Mouse (Mus musculus): ENCODE measurements around the gene Cers5. TPM values are rescaled to one million over a fixed set of nuclear protein-coding genes. Genes with fewer than 3 reads are reported as not detected.
A peak's percentile ranks its signal among the peaks of the same experiment; 100 is the strongest.

Gene Cers5
- total RNA-seq, 2 experiments from 2014 or later = 28.4 to 29.9 TPM

- no peak for TF ChIP-seq CTCF (conservative IDR thresholded peaks at IDR 0.05)
- peak overlapping the region; percentile 99 for H3K27ac ChIP-seq
- no peak overlapping the region for H3K4me3 ChIP-seq
- DNase-seq (ENCODE audit: low spot score in 2 of 2) = no peak
Observed at GRCm38 (mm10) chr15:99710221-99711190, 62.2 kb downstream of the Cers5 start.

DNA sequence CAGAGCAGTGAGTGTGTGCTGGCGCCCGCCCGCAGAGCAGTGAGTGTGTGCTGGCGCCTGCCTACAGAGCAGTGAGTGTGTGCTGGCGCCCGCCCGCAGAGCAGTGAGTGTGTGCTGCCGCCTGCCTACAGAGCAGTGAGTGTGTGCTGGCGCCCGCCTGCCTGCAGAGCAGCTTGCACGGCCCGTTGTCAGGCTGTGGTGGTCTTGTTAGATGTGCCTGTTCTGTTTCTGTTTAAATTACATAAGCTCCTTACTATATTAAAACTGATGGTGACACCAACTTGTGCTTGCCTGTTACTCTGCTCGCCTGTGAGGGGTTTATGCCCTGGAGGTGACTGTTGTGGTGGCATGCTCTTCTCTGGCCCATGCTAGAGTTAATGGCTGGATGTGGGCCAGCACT, 64.5 kb downstream of the Cers5 start:
- TF ChIP-seq CTCF (conservative IDR thresholded peaks at IDR 0.05) = no peak
- peak overlapping the region; percentile 69; the same call in 1 of the 2 replicates for H3K27ac ChIP-seq
- no peak for DNase-seq (ENCODE audit: low spot score in 2 of 2)
- no peak overlapping the region for H3K4me3 ChIP-seq

DNA sequence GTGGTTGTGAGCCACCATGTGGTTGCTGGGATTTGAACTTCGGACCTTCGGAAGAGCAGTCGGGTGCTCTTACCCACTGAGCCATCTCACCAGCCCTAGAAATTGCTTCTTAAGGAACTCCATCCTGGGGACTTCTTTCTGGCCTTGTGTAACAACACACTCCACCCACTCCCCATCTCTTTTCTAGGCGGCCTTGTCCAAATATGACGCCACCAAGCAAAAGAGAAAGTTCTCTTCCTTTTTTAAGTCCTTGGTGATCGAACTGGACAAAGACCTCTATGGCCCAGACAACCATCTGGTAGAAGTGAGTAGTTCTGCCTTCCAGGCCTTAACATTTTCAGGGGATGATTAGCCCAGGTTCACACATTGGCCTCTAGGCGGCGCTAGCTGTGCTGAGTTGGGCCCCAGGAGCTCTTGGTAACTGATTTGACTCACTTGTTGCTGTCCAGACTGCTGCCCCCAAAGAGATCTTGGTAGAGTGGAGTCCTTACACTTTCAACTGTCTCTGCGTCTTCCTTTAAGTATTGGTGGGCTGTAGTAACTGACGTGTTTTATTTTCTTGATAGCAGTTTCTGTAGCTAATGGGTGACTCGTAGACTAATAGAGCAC, 67.1 kb downstream of the Cers5 start, which contains the start of gene Gm17349:
Gene Gm17349, minus strand, starts transcription at position 51 of the 609 bp plus-strand sequence.
- peak within 1 kb of the TSS; percentile 89 for H3K4me3 ChIP-seq
- peak; percentile 94 for TF ChIP-seq CTCF (conservative IDR thresholded peaks at IDR 0.05)
- H3K27ac ChIP-seq = peak within 1 kb of the TSS; percentile 99
- DNase-seq (ENCODE audit: low spot score in 2 of 2) = peak; percentile 56 to 69

- Histone ChIP-seq H3K4me3 (peak overlapping the region; percentile 89), H3K27ac (peak overlapping the region; percentile 99)
- TF ChIP-seq CTCF (conservative IDR thresholded peaks at IDR 0.05) = no peak
- DNase-seq (ENCODE audit: low spot score in 2 of 2) = peak in 1 of 2 experiments; percentile 45
Observed at GRCm38 (mm10) chr15:99704881-99705280, 67.8 kb downstream of the Cers5 start.

DNA sequence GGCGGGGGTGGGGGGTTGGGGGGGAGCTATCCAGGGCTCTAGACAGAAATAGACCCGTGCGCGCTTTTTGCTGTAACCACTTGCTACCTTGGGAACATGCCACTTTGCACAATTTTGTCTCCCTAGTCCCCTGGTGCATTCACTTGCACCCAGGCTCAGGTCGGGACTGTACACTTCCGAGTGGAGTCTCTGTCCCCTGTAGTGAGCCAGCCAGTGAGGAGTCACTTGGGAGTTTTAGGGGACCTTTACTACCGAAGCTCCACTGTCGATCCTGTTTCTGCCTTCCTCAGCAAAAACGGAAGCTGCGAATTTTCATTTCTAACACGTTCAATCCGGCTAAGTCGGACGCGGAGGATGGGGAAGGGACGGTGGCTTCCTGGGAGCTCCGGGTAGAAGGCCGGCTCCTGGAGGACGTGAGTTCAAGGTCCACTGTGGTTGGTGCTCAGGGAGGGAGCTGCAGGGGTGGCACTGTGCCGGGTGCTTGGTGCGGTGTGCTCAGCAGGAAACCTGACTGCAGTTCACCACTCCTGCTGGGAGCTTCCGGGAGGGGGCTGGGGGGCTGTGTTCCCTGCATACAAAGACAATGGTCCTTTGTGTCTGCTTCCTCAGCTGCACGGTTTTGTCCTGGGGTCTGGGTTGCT, 68.5 kb downstream of the Cers5 start:
- DNase-seq (ENCODE audit: low spot score in 2 of 2) = peak in 1 of 2 experiments; percentile 38
- H3K4me3 ChIP-seq = peak overlapping the region; percentile 89
- TF ChIP-seq CTCF (conservative IDR thresholded peaks at IDR 0.05) = no peak

GRCm38 (mm10) chr15:99703676-99704040, 69.0 kb downstream of the Cers5 start:
- no peak for TF ChIP-seq CTCF (conservative IDR thresholded peaks at IDR 0.05)
- peak in 1 of 2 experiments; percentile 9 for DNase-seq (ENCODE audit: low spot score in 2 of 2)
- H3K27ac ChIP-seq = peak overlapping the region; percentile 99
- peak overlapping the region; percentile 89 for H3K4me3 ChIP-seq

More for the DNA sequence above, 68.5 kb downstream of the Cers5 start:
- H3K27ac ChIP-seq = peak overlapping the region; percentile 99

DNA sequence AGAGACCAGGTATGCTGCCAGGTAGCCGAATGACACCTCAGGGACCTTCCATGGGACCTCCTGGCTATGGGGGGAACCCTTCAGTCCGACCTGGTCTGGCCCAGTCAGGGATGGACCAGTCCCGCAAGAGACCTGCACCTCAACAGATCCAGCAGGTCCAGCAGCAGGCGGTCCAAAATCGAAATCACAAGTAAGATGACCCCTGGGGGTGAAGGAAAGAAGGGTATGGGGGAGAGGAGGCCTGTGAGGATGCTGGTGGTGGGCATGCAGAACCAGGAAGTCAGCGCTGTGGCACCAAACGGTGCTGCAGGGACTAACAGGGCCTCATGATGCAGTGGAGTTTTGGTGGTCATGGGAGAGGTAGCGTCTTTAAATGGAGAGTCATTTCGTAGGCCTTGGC, 69.6 kb downstream of the Cers5 start:
- peak overlapping the region; percentile 99 for H3K27ac ChIP-seq
- no peak for TF ChIP-seq CTCF (conservative IDR thresholded peaks at IDR 0.05)
- H3K4me3 ChIP-seq = peak overlapping the region; percentile 89
- DNase-seq (ENCODE audit: low spot score in 2 of 2) = peak in 1 of 2 experiments; percentile 14

DNA sequence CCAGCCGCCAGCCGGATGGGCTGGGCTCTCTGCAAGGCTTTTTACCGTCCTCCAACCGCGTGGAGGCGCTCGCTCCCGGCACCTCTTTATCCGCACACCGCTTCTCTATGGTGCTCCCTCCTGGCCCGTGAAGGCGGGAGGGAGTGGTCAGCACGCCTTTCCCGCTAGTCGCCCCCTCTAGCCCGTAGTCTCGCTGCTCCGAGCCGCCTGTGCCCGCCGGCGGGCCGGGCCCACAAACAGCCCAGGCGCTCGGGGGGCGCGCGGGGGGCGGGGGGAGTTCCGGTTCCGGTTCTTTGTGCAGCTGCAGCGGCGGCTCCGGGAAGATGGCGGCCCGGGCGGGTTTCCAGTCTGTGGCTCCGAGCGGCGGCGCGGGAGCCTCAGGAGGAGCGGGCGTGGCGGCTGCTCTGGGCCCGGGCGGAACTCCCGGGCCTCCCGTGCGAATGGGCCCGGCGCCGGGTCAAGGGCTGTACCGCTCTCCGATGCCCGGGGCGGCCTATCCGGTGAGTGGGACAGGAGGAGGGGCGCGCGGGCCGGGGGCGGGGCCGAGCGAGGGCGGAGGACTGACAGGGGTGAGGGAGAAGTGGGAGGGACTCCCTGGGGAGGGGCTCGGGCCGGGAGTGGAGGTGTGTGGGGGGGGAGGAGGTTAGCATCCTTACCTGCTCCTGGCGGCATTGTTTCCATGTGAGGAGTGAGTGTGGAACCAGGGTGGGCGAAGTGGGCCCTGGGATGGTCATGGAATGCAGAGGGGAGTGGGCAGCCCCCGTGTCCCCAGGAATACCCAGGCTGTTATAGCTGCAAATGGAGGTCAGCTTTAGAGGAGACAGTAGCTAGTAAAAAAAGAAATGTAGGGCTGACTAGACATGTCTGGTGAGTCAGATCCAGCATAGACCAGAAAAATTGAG, 70.4 kb downstream of the Cers5 start, which contains the start of gene Smarcd1:
Gene Smarcd1, plus strand, starts transcription at position 131 of the 902 bp plus-strand sequence.
- peak; percentile 96 to 98 for DNase-seq (ENCODE audit: low spot score in 2 of 2)
- Histone ChIP-seq H3K27ac (peak within 1 kb of the TSS; percentile 99), H3K4me3 (peak within 1 kb of the TSS; percentile 89)
- peak; percentile 91 for TF ChIP-seq CTCF (conservative IDR thresholded peaks at IDR 0.05)

DNA sequence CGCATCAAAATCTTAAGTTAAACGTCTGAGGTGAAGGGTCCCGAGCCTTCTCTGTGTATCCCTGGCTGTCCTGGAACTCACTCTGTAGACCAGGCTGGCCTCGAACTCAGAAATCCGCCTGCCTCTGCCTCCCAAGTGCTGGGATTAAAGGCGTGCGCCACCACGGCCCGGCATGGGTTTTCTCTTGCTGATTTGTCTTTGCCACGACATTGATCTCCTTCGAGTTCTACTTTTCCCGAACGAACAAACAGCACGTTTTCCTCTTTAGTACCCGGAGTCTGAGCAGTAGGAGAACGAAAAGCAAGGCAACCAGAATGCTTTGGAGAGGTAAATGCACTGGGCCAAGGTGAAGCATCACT, 71.1 kb downstream of the Cers5 start:
- Histone ChIP-seq H3K4me3 (peak overlapping the region; percentile 89), H3K27ac (peak overlapping the region; percentile 99)
- DNase-seq (ENCODE audit: low spot score in 2 of 2) = peak in 1 of 2 experiments; percentile 8

DNA sequence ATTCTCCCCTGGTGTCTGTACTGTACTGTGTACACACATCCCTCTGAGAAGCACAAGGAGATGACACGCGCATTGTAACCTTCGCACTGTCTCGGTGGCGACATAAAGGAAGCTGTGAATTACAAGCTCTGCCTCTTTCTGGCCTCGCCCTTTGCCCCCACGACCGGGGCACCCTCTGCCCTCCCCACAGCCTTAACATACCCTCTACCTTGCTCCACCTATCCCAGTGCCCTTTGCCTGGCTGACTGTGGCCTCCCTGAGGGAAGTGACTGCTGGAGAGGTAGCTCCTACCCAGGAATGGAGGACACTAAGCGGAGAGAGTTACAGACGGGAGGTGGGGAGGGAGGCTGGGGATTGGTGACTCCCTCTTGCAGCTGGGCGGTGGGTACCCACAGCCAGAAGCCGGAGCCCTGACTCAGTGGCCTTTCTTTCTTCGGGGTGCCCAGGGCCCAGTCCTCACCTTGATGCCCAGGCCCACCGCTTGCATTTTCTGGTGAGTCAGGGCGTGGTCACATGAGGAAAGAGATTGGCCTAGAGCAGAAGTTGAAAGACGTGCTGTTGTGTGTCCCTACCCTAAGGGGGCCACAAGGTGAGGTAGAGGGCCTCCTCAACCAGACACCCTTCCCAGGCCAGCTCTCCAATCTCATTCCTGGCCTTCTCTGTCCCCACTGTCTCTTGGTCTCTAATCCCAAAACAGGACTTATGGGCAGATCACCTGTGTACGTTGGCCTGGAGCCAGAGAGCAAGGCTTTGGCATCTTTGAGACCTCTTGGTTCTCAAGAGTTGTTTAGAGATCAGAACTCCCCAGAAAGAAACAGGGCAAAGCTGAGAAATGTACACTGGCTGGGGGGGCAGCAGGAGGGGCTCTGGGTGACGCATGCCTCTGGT, 72.2 kb downstream of the Cers5 start:
- H3K27ac ChIP-seq = no peak overlapping the region
- no peak overlapping the region for H3K4me3 ChIP-seq
- DNase-seq (ENCODE audit: low spot score in 2 of 2) = peak in 1 of 2 experiments; percentile 8
- TF ChIP-seq CTCF (conservative IDR thresholded peaks at IDR 0.05) = no peak

DNA sequence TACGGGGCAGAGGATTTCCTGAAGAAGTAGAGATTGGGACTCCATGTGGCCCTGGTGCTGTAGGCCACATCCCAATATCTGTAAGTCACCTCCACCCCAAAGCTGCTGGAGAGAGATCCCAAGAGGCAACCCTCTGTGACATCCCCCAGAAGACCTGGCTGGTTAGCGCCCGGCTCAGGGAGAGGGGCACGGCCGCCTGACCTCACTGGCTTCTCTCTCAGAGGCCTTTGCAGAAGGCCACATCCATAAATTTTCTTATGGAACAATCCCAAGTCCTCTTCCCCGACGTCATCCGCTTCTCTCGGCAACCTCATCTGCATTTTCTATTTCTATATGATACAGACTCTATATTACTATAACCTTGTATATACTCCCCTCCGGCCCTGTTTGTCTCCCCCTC, 73.0 kb downstream of the Cers5 start:
- DNase-seq (ENCODE audit: low spot score in 2 of 2) = peak in 1 of 2 experiments; percentile 8
- H3K27ac ChIP-seq = no peak overlapping the region
- TF ChIP-seq CTCF (conservative IDR thresholded peaks at IDR 0.05) = no peak
- no peak overlapping the region for H3K4me3 ChIP-seq
